Mouse (Mus musculus) right cerebral cortex, postnatal 36 days (tissue): ENCODE measurements around the gene Dhx58.

Source experiments
- DNase-seq, 2 experiments: peaks; one replicate each; pipeline ENCODE4 v3.0.0; 2022; ENCODE audit warnings: low spot score in 2 of 2, mixed read lengths in 1 of 2

Gene Dhx58

GRCm38 (mm10) chr11:100646265-100646664 is 57.8 kb downstream of the Dhx58 start:
- DNase-seq = no peak
